Mouse (Mus musculus): ENCODE data around the gene Atp6ap1. TPM values are rescaled to one million over a fixed set of nuclear protein-coding genes. Genes with fewer than 3 reads are reported as not detected.

Atp6ap1 gene
- polyA plus RNA-seq, 1 experiment = 74.7 TPM

DNA sequence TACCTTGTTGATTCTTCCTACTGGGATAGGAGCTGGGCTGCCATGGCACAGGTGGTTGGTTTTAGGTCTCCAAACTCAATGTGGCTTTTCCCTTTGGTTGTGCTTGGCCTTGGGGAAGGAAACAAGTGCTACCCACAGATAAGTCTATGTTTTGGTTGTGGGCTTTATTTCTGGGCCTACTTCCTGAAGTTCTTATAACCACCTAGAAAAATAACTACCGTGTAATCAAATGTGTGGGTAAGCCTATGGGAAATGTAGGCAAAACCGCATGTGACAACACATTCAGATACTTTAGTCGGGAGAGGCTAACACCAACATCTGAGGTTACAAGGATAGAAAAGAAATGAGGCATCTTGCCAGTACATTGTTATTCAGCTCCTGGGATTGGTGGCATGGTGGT is 39.2 kb upstream of the Atp6ap1 start:
- Histone ChIP-seq H3K36me3 (ENCODE audit: control insufficient read depth, insufficient read depth, low read length, poor library complexity, severe bottlenecking) (peaks cover 17% of the 10 kb centered on the region), H3K9me3 (replicated peaks; ENCODE audit: control insufficient read depth, insufficient read depth, low read length, poor library complexity, severe bottlenecking) (no peaks in the 10 kb centered on the region), H3K27me3 (ENCODE audit: control insufficient read depth, insufficient read depth, low read length, poor library complexity, severe bottlenecking) (no peaks in the 10 kb centered on the region), H3K9ac (ENCODE audit: low read depth, poor library complexity, severe bottlenecking) (no peak overlapping the region), H3K4me3 (ENCODE audit: low read depth, low read length) (no peak overlapping the region), H3K27ac (ENCODE audit: insufficient read depth, low read length) (no peak overlapping the region), H3K4me1 (ENCODE audit: control insufficient read depth, insufficient read depth, low read length) (no peaks in the 10 kb centered on the region)
- TF ChIP-seq CTCF (IDR thresholded peaks at IDR 0.05; ENCODE audit: low read depth, low read length) (no peak), EP300 (IDR thresholded peaks at IDR 0.05; ENCODE audit: insufficient read depth, low read depth, low read length) (no peak), POLR2A (IDR thresholded peaks at IDR 0.05; ENCODE audit: insufficient read depth, low read length) (no peak)

- Histone ChIP-seq H3K36me3 (ENCODE audit: control insufficient read depth, insufficient read depth, low read length, poor library complexity, severe bottlenecking) (peaks cover 20% of the 10 kb centered on the region), H3K9me3 (replicated peaks; ENCODE audit: control insufficient read depth, insufficient read depth, low read length, poor library complexity, severe bottlenecking) (no peaks in the 10 kb centered on the region), H3K27ac (ENCODE audit: insufficient read depth, low read length) (peak overlapping the region; percentile 98), H3K4me1 (ENCODE audit: control insufficient read depth, insufficient read depth, low read length) (no peaks in the 10 kb centered on the region), H3K27me3 (ENCODE audit: control insufficient read depth, insufficient read depth, low read length, poor library complexity, severe bottlenecking) (no peaks in the 10 kb centered on the region), H3K9ac (ENCODE audit: low read depth, poor library complexity, severe bottlenecking) (peak overlapping the region; percentile 59), H3K4me3 (ENCODE audit: low read depth, low read length) (peak overlapping the region; percentile 94)
- TF ChIP-seq CTCF (IDR thresholded peaks at IDR 0.05; ENCODE audit: low read depth, low read length) (no peak), POLR2A (IDR thresholded peaks at IDR 0.05; ENCODE audit: insufficient read depth, low read length) (no peak), EP300 (IDR thresholded peaks at IDR 0.05; ENCODE audit: insufficient read depth, low read depth, low read length) (no peak)
Measured at GRCm38 (mm10) chrX:74269736-74270061, 27.2 kb upstream of the Atp6ap1 start.

GRCm38 (mm10) chrX:74270062-74270901 is 26.6 kb upstream of the Atp6ap1 start, which contains the start of gene Rpl10:
Rpl10 (plus strand) TSS chrX:74270812.
- TF ChIP-seq POLR2A (IDR thresholded peaks at IDR 0.05; ENCODE audit: insufficient read depth, low read length) (peak; percentile 83), CTCF (IDR thresholded peaks at IDR 0.05; ENCODE audit: low read depth, low read length) (no peak), EP300 (IDR thresholded peaks at IDR 0.05; ENCODE audit: insufficient read depth, low read depth, low read length) (0 out of 2 replicates have a peak, but pooled peaks have one; percentile 27)

GRCm38 (mm10) chrX:74270902-74271551 is 25.9 kb upstream of the Atp6ap1 start:
- H3K27ac ChIP-seq (ENCODE audit: insufficient read depth, low read length) = peak overlapping the region; percentile 58; the same call in 1 of the 2 replicates
- H3K36me3 ChIP-seq (ENCODE audit: control insufficient read depth, insufficient read depth, low read length, poor library complexity, severe bottlenecking) = peaks cover 20% of the 10 kb centered on the region
- H3K27me3 ChIP-seq (ENCODE audit: control insufficient read depth, insufficient read depth, low read length, poor library complexity, severe bottlenecking) = no peaks in the 10 kb centered on the region
- H3K9ac ChIP-seq (ENCODE audit: low read depth, poor library complexity, severe bottlenecking) = peak overlapping the region; percentile 89
- no peak for TF ChIP-seq POLR2A (IDR thresholded peaks at IDR 0.05; ENCODE audit: insufficient read depth, low read length)
- TF ChIP-seq CTCF (IDR thresholded peaks at IDR 0.05; ENCODE audit: low read depth, low read length) = no peak
- TF ChIP-seq EP300 (IDR thresholded peaks at IDR 0.05; ENCODE audit: insufficient read depth, low read depth, low read length) = no peak
- no peaks in the 10 kb centered on the region for H3K9me3 ChIP-seq (replicated peaks; ENCODE audit: control insufficient read depth, insufficient read depth, low read length, poor library complexity, severe bottlenecking)
- no peaks in the 10 kb centered on the region for H3K4me1 ChIP-seq (ENCODE audit: control insufficient read depth, insufficient read depth, low read length)
- peak overlapping the region; percentile 94 for H3K4me3 ChIP-seq (ENCODE audit: low read depth, low read length)

More at GRCm38 (mm10) chrX:74270062-74270901, 26.6 kb upstream of the Atp6ap1 start, which contains the start of gene Rpl10:
- Histone ChIP-seq H3K4me3 (ENCODE audit: low read depth, low read length) (peak within 1 kb of the TSS; percentile 94), H3K4me1 (ENCODE audit: control insufficient read depth, insufficient read depth, low read length) (no peaks in the 10 kb centered on the region), H3K27ac (ENCODE audit: insufficient read depth, low read length) (peak within 1 kb of the TSS; percentile 98), H3K9me3 (replicated peaks; ENCODE audit: control insufficient read depth, insufficient read depth, low read length, poor library complexity, severe bottlenecking) (no peaks in the 10 kb centered on the region), H3K9ac (ENCODE audit: low read depth, poor library complexity, severe bottlenecking) (peak within 1 kb of the TSS; percentile 89), H3K27me3 (ENCODE audit: control insufficient read depth, insufficient read depth, low read length, poor library complexity, severe bottlenecking) (no peaks in the 10 kb centered on the region), H3K36me3 (ENCODE audit: control insufficient read depth, insufficient read depth, low read length, poor library complexity, severe bottlenecking) (peaks cover 20% of the 10 kb centered on the region)

GRCm38 (mm10) chrX:74273422-74274322 is 23.2 kb upstream of the Atp6ap1 start:
- Histone ChIP-seq H3K4me3 (ENCODE audit: low read depth, low read length) (no peak overlapping the region), H3K27ac (ENCODE audit: insufficient read depth, low read length) (no peak overlapping the region), H3K4me1 (ENCODE audit: control insufficient read depth, insufficient read depth, low read length) (no peaks in the 10 kb centered on the region), H3K9me3 (replicated peaks; ENCODE audit: control insufficient read depth, insufficient read depth, low read length, poor library complexity, severe bottlenecking) (no peaks in the 10 kb centered on the region), H3K36me3 (ENCODE audit: control insufficient read depth, insufficient read depth, low read length, poor library complexity, severe bottlenecking) (peaks cover 20% of the 10 kb centered on the region), H3K9ac (ENCODE audit: low read depth, poor library complexity, severe bottlenecking) (no peak overlapping the region), H3K27me3 (ENCODE audit: control insufficient read depth, insufficient read depth, low read length, poor library complexity, severe bottlenecking) (no peaks in the 10 kb centered on the region)
- no peak for TF ChIP-seq EP300 (IDR thresholded peaks at IDR 0.05; ENCODE audit: insufficient read depth, low read depth, low read length)
- TF ChIP-seq POLR2A (IDR thresholded peaks at IDR 0.05; ENCODE audit: insufficient read depth, low read length) = no peak
